Mouse (Mus musculus) lung, adult 2 months (tissue): ENCODE data around the gene Agap3.

Experiments used
- CTCF ChIP-seq: fragments of 200-500 bp; IDR thresholded peaks from 2 replicates; pipeline ENCODE4 v1.5.1; 2011; ENCODE audit warnings: mild to moderate bottlenecking, low read length, control low read depth; ENCODE audit not compliant: insufficient read depth
- POLR2A ChIP-seq: fragments of 200-500 bp; IDR thresholded peaks from 2 replicates; pipeline ENCODE4 v1.6.1; 2011; ENCODE audit warnings: low read depth, mild to moderate bottlenecking, control low read depth, low read length, borderline replicate concordance; ENCODE audit errors: extremely low read depth

DNA sequence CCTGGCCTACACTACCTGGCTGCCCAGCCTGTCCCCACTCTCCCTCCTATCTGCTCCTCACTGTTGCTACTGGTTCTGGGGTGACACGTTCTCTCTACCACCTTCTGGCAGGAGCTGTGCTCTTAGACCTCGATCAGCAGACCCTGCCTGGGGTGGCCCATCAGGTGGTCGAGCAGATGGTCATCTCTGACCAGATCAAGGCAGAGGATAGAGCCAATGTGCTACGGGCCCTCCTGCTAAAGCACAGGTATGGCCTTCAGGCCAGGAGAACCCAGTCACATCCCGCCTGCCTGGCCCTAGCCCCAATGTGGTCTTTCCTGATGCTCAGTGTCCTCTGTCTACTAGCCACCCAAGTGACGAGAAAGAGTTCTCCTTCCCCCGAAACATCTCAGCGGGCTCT is 18.0 kb upstream of the Agap3 start:
- TF ChIP-seq CTCF, result no peak
- TF ChIP-seq POLR2A, result no peak
